Mouse (Mus musculus) heart, postnatal 0 days (tissue): ENCODE results near the gene Dock6. TPM values are rescaled to one million over a fixed set of nuclear protein-coding genes. Genes with fewer than 3 reads are reported as not detected.

Source experiments
- ATAC-seq: fragments of 200-750 bp; cut with Nextera tagmentation; 2 replicates; pipeline ENCODE4 v1.8.0; 2017; ENCODE audit warnings: low read depth, moderate number of reproducible peaks, moderate library complexity; ENCODE audit not compliant: insufficient read depth
- DNase-seq: peaks from one replicate; pipeline ENCODE4 v3.0.0-alpha.2; 2016; ENCODE audit warnings: low spot score
- H3K27ac ChIP-seq: fragments of 300-500 bp; sonication (generic); 2 replicates; pipeline ENCODE4 v1.5.1; 2014; ENCODE audit warnings: low read depth, mild to moderate bottlenecking
- H3K27me3 ChIP-seq: fragments of 300-500 bp; sonication (generic); 2 replicates; pipeline ENCODE4 v1.6.1; 2014; ENCODE audit warnings: low read length, mixed read lengths; ENCODE audit not compliant: control insufficient read depth, insufficient read depth
- H3K36me3 ChIP-seq: fragments of 300-500 bp; sonication (generic); replicated peaks from 2 replicates; pipeline ENCODE4 v1.6.1; 2014; ENCODE audit warnings: low read length, mixed read lengths; ENCODE audit not compliant: control insufficient read depth, insufficient read depth
- H3K4me1 ChIP-seq: fragments of 300-500 bp; sonication (generic); 2 replicates; pipeline ENCODE4 v1.6.1; 2014; ENCODE audit warnings: antibody characterized with exemption; ENCODE audit not compliant: control insufficient read depth, insufficient read depth
- H3K4me2 ChIP-seq: fragments of 300-500 bp; sonication (generic); 2 replicates; pipeline ENCODE4 v1.6.1; 2014; ENCODE audit warnings: low read depth, mild to moderate bottlenecking, low read length, moderate library complexity
- H3K4me3 ChIP-seq: fragments of 300-500 bp; sonication (generic); 2 replicates; pipeline ENCODE4 v1.5.1; 2014; ENCODE audit warnings: low read depth, low read length
- H3K9ac ChIP-seq: fragments of 300-500 bp; sonication (generic); replicated peaks from 2 replicates; pipeline ENCODE4 v1.6.1; 2014; ENCODE audit warnings: low read depth, low read length, mixed read lengths
- H3K9me3 ChIP-seq: fragments of 300-500 bp; sonication (generic); replicated peaks from 2 replicates; pipeline ENCODE4 v1.6.1; 2016; ENCODE audit warnings: low read length; ENCODE audit not compliant: control insufficient read depth
- CTCF ChIP-seq: IDR thresholded peaks from 2 replicates; pipeline ENCODE4 v1.5.1; 2016; ENCODE audit warnings: antibody characterized with exemption, control low read depth, low read depth
- EP300 ChIP-seq: IDR thresholded peaks from 2 replicates; pipeline ENCODE4 v1.6.1; 2016; ENCODE audit warnings: antibody characterized with exemption, low read depth
- WGBS: fragments of 180-500 bp; shearing (Covaris S2); extraction: QIAGEN DNeasy Blood & Tissue Kit; methylation state at CpG from one replicate; pipeline ENCODE4 v1.1.7; 2014; 5-methylcytosine and 5-hydroxymethylcytosine counted together
- polyA plus RNA-seq: library from polyadenylated mRNA; unstranded; fragments of >200 nt; fragmentation: Nextera tagmentation; extraction: Ambion mirVana; gene quantifications from 2 replicates; pipeline ENCODE4 v1.2.1, GENCODE M21; 2015
- total RNA-seq: library from RNA; depleted of rRNA; stranded (reverse); fragments of >200 nt; gene quantifications from 2 replicates; pipeline ENCODE4 v1.2.3, GENCODE M21; 2014; ENCODE audit warnings: low replicate concordance

Dock6 gene
- total and polyA plus RNA-seq, 2 experiments from 2014 or later = 22.7 to 38.5 TPM

DNA sequence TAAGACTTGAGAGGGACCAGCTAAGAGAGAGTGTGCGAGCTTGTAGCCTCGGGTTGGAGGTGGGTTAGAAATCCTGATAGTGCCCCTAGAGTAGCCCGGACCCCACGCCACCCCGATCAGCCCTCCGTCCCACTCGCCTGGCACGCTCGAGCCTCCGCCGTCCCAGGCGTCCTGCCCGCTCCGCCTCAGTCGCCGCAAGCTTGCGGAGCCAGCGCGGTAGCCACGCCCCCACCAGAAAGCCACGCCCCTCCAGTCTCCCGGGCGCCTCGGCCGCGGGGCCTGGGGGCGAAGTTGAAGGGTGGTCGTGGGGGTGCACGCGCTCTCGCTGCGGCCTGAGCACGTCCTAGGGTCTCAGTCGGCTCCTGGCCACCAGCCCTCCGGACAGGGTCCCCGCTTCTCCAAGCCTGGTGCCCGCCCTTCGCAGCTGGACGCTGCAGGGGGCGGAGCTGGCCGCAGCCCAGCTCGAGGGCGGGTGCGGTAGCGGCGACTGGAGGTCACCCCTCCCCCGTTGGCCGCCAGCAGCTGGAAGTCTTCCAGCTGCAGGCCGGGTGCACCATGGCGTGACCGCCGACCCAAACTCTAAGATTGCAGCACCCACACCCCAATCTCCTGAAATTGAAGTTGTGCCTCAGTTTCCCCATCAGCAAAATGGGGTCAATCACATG, 54.0 kb downstream of the Dock6 start, which contains the start of gene Kank2:
Gene Kank2, minus strand, starts transcription at position 400 of the 665 bp plus-strand sequence.
- no peaks in the 10 kb centered on the region for H3K27me3 ChIP-seq
- H3K4me2 ChIP-seq = peak within 1 kb of the TSS; percentile 66
- H3K36me3 ChIP-seq = peaks cover 21% of the 10 kb centered on the region
- H3K27ac ChIP-seq = peak within 1 kb of the TSS; percentile 94
- peak within 1 kb of the TSS; percentile 87 for H3K4me3 ChIP-seq
- WGBS = under 1% methylated on average over 43 of the region's 52 CpGs
- ATAC-seq (peak; percentile 86), DNase-seq (peak; percentile 73)
- H3K9ac ChIP-seq = peak within 1 kb of the TSS; percentile 93
- no peaks in the 10 kb centered on the region for H3K9me3 ChIP-seq
- peak; percentile 89; the same call in 1 of the 2 replicates for TF ChIP-seq EP300
- TF ChIP-seq CTCF = no peak
- peaks cover 19% of the 10 kb centered on the region for H3K4me1 ChIP-seq

DNA sequence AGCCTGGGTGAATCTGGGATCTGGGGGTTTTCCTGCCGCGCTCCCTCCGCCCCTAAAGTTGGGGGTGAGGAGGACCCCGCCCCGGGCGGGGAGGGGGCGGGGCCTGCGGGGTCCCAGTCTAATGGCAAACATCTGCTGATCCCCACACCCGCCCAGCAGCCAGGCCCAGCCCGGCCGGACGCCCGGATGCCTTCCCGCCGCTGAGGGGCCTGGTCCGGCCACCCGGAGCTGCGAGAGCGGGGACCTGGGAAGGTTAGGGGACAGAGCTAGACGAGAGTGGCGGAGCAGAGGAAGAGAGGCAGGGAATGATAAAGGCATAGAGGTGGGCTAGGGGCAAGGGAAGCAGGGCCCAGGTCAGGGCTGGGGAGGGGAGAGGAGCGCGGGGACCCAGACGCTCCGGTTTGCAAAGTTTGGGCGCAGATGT, 54.5 kb downstream of the Dock6 start:
- H3K4me1 ChIP-seq = peaks cover 21% of the 10 kb centered on the region
- H3K9ac ChIP-seq = peak overlapping the region; percentile 93
- WGBS = under 1% methylated on average over 21 of the region's 26 CpGs
- H3K4me3 ChIP-seq = peak overlapping the region; percentile 87
- no peaks in the 10 kb centered on the region for H3K9me3 ChIP-seq
- H3K27me3 ChIP-seq = no peaks in the 10 kb centered on the region
- ATAC-seq (peak; percentile 64), DNase-seq (peak; percentile 56)
- H3K36me3 ChIP-seq = peaks cover 27% of the 10 kb centered on the region
- H3K27ac ChIP-seq = peak overlapping the region; percentile 94
- peak overlapping the region; percentile 66 for H3K4me2 ChIP-seq
- TF ChIP-seq CTCF (no peak), EP300 (no peak)

DNA sequence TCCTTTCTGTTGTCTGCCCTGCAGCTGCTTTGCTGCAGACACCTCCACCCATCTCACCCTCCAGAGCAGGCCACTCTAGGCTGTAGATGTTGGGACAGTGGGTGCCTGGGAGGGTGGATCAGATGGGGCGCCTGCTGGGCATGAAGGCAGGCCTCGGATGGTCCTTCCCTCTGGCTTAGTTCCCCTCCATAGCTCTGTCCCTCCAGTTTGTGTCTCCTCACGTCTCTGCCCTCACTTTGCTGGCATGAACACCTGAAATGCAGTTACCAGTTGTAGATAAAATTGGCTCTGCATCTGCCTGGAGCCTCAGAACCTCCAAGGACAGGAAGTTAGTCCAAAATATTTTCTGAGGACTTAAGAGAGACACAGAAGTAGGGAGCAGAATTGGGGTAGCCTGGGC, 55.5 kb downstream of the Dock6 start:
- H3K36me3 ChIP-seq = peaks cover 27% of the 10 kb centered on the region
- peak overlapping the region; percentile 8; the same call in 1 of the 2 replicates for H3K9ac ChIP-seq
- ATAC-seq = no peak
- no peaks in the 10 kb centered on the region for H3K9me3 ChIP-seq
- peak overlapping the region; percentile 94 for H3K27ac ChIP-seq
- peaks cover 31% of the 10 kb centered on the region for H3K4me1 ChIP-seq
- TF ChIP-seq CTCF (no peak), EP300 (no peak)
- 37% methylated on average over 3 of the region's 3 CpGs for WGBS
- no peaks in the 10 kb centered on the region for H3K27me3 ChIP-seq
- H3K4me3 ChIP-seq = peak overlapping the region; percentile 87; the same call in 1 of the 2 replicates
- H3K4me2 ChIP-seq = peak overlapping the region; percentile 66
- DNase-seq = no peak

DNA sequence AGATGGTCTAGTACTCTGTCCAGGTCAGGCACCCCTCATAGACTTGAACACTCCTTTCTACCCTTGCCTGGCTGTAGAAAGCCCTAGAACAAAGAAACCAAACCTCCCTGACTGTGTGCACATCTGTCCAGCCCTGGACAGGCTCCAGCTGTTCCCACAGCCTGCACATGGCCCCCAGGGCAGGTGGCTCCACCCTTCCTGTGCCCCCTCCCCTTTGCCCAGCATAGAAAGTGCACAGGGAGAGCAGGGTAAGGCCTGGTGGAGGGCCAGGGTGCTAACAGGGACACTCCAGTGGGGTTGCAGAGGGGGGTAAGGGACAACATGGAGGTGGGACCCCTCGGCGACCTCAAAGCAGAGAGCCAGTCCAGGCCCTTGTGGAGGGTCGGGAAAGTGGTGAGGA, 56.2 kb downstream of the Dock6 start:
- WGBS = 27% methylated on average over 3 of the region's 3 CpGs
- no peaks in the 10 kb centered on the region for H3K9me3 ChIP-seq
- H3K4me2 ChIP-seq = peak overlapping the region; percentile 66
- H3K36me3 ChIP-seq = peaks cover 30% of the 10 kb centered on the region
- peak overlapping the region; percentile 38 for H3K9ac ChIP-seq
- ATAC-seq = no peak
- H3K27me3 ChIP-seq = no peaks in the 10 kb centered on the region
- TF ChIP-seq CTCF = no peak
- TF ChIP-seq EP300 = no peak
- no peak for DNase-seq
- H3K4me3 ChIP-seq = 0 out of 2 replicates have a peak overlapping the region, but pooled peaks have one; percentile 5
- H3K4me1 ChIP-seq = peaks cover 36% of the 10 kb centered on the region
- peak overlapping the region; percentile 94 for H3K27ac ChIP-seq

DNA sequence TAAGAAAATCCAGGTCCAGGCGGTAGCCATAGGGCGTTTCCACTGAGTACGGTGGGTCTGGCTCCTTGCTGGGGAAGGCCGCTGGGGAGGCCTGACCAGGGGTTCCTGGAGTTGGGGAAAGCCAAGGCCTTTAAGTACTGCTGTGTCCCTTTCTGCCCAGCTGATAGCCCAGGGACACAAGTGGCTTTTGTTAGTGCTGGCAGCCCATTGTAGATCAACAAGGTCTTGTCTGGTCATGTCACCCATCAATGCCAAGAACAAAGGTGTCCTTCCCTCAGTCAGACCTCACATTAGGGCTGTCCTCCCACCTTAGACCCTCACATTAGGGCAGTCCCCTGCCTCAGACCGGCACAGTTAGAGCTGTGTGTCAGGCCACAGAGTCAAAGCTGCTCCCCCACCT, 56.9 kb downstream of the Dock6 start:
- no peak overlapping the region for H3K9ac ChIP-seq
- DNase-seq (no peak), ATAC-seq (no peak)
- WGBS = 77% methylated on average over 5 of the region's 5 CpGs
- TF ChIP-seq EP300 = no peak
- no peak for TF ChIP-seq CTCF
- no peaks in the 10 kb centered on the region for H3K27me3 ChIP-seq
- peaks cover 36% of the 10 kb centered on the region for H3K4me1 ChIP-seq
- no peak overlapping the region for H3K4me2 ChIP-seq
- H3K36me3 ChIP-seq = peaks cover 37% of the 10 kb centered on the region
- H3K9me3 ChIP-seq = no peaks in the 10 kb centered on the region
- no peak overlapping the region for H3K27ac ChIP-seq
- H3K4me3 ChIP-seq = no peak overlapping the region
